Mouse (Mus musculus) forebrain, postnatal 0 days (tissue): ENCODE results near the gene Prss45. TPM values are rescaled to one million over a fixed set of nuclear protein-coding genes. Genes with fewer than 3 reads are reported as not detected.

ENCODE experiments used
- ATAC-seq: fragments of 200-750 bp; cut with Nextera tagmentation; 2 replicates; pipeline ENCODE4 v1.8.0; 2017; ENCODE audit warnings: mild to moderate bottlenecking, moderate library complexity
- DNase-seq: peaks from one replicate; pipeline ENCODE4 v3.0.0-alpha.2; 2015
- H3K27ac ChIP-seq: fragments of 300-500 bp; sonication (generic); 2 replicates; pipeline ENCODE4 v1.5.1; 2014; ENCODE audit warnings: low read depth, mild to moderate bottlenecking, antibody characterized with exemption, low read length, moderate library complexity, mixed read lengths
- H3K27me3 ChIP-seq: fragments of 300-500 bp; sonication (generic); 2 replicates; pipeline ENCODE4 v1.6.1; 2014; ENCODE audit warnings: mild to moderate bottlenecking, low read length, mixed read lengths; ENCODE audit not compliant: insufficient read depth
- H3K36me3 ChIP-seq: fragments of 300-500 bp; sonication (generic); 2 replicates; pipeline ENCODE4 v1.6.1; 2014; ENCODE audit warnings: mild to moderate bottlenecking, moderate library complexity; ENCODE audit not compliant: insufficient read depth
- H3K4me1 ChIP-seq: fragments of 300-500 bp; sonication (generic); 2 replicates; pipeline ENCODE4 v1.6.1; 2014; ENCODE audit warnings: antibody characterized with exemption; ENCODE audit not compliant: insufficient read depth
- H3K4me2 ChIP-seq: fragments of 300-500 bp; sonication (generic); 2 replicates; pipeline ENCODE4 v1.6.1; 2014; ENCODE audit warnings: low read depth, mild to moderate bottlenecking, moderate library complexity
- H3K4me3 ChIP-seq: fragments of 300-500 bp; sonication (generic); 2 replicates; pipeline ENCODE4 v1.5.1; 2014; ENCODE audit warnings: low read depth, low read length, mixed read lengths
- H3K9ac ChIP-seq: fragments of 300-500 bp; sonication (generic); 2 replicates; pipeline ENCODE4 v1.6.1; 2014; ENCODE audit warnings: mild to moderate bottlenecking
- H3K9me3 ChIP-seq: fragments of 300-500 bp; sonication (generic); 2 replicates; pipeline ENCODE4 v1.6.1; 2016; ENCODE audit warnings: low read length
- CTCF ChIP-seq: sonication (generic); IDR thresholded peaks from 2 replicates; pipeline ENCODE4 v1.5.1; 2016; ENCODE audit warnings: antibody characterized with exemption, control low read depth, low read depth
- WGBS: fragments of 180-500 bp; shearing (Covaris S2); extraction: QIAGEN DNeasy Blood & Tissue Kit; methylation state at CpG from one replicate; pipeline ENCODE4 v1.1.7; 2014; 5-methylcytosine and 5-hydroxymethylcytosine counted together
- polyA plus RNA-seq: library from polyadenylated mRNA; unstranded; fragments of >200 nt; fragmentation: Nextera tagmentation; extraction: Ambion mirVana; gene quantifications from 2 replicates; pipeline ENCODE4 v1.2.1, GENCODE M21; 2015
- total RNA-seq: library from RNA; depleted of rRNA; stranded (reverse); fragments of >200 nt; gene quantifications from 2 replicates; pipeline ENCODE4 v1.2.3, GENCODE M21; 2014

The Prss45 gene
- total and polyA plus RNA-seq, 2 experiments from 2014 or later = 0.71 TPM; not detected in 1

DNA sequence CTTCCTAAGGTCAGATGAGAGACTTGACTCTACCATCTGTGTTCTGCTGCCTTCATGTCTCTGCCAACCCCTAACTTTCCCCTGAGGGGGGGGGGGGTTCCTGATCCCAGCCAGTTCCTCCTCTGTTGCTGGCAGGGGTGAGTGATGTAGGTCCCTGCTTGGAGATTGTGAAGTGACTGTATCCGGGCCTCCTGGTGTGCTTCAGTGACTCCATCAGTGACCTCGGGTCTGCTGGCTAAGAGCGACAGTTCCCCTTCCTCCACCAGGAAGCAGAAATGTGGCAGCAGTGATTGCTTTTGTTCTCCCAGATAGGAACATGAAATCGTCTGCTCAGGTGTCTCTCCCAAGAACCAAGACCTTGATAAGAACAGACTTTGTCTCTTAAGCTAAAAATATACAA lies 22.5 kb downstream of the Prss45 start:
- no peaks in the 10 kb centered on the region for H3K36me3 ChIP-seq
- no peak overlapping the region for H3K4me2 ChIP-seq
- ATAC-seq = no peak
- no peak for TF ChIP-seq CTCF
- no peak overlapping the region for H3K27ac ChIP-seq
- no peaks in the 10 kb centered on the region for H3K4me1 ChIP-seq
- H3K9me3 ChIP-seq = no peaks in the 10 kb centered on the region
- DNase-seq = no peak
- H3K27me3 ChIP-seq = peaks cover 13% of the 10 kb centered on the region; the same call in 1 of the 2 replicates
- no peak overlapping the region for H3K4me3 ChIP-seq
- 81% methylated on average over 4 of the region's 4 CpGs for WGBS
- no peak overlapping the region for H3K9ac ChIP-seq

DNA sequence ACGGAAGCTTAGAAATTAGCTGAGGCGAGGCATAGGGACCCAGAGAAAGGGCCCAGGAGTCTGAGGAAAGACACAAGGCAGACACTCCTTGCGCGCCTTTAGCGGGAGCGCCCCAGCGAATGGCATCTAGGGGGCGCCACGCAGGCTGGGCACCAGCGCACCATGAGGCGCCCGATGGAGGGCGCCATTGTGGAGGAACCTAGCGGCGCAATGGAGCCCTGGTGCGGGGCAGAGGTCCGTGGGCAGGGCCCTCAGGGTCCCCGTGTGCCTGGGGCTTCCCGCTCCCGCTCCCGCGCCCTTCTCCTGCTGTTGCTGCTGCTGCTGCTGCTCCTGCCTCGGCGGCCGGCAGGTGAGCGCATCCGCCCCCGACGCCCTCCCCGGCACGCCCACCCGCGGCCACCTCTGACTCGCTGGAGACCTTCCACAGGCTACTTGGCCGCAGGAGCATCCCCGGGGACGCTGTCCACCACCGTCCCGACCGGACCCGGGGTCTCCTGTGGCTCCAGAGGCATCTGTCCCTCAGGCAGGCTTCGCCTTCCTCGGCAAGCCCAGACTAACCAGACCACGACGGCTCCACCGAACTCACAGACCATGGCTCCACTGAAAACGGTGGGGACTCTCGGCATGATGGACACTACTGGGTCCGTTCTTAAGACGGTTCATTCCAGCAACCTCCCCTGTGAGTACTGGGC lies 23.5 kb downstream of the Prss45 start, which contains the start of gene Prss50:
Gene Prss50, plus strand, starts transcription at position 187 of the 692 bp plus-strand sequence.
- TF ChIP-seq CTCF = peak; percentile 62
- no peak for DNase-seq
- Histone ChIP-seq H3K4me3 (peak within 1 kb of the TSS; percentile 17; the same call in 1 of the 2 replicates), H3K36me3 (no peaks in the 10 kb centered on the region), H3K4me2 (peak within 1 kb of the TSS; percentile 37), H3K4me1 (no peaks in the 10 kb centered on the region), H3K9ac (no peak within 1 kb of the TSS), H3K27ac (no peak within 1 kb of the TSS), H3K27me3 (peaks cover 13% of the 10 kb centered on the region; the same call in 1 of the 2 replicates), H3K9me3 (no peaks in the 10 kb centered on the region)
- ATAC-seq = no peak
- WGBS = 9% methylated on average over 49 of the region's 50 CpGs

DNA sequence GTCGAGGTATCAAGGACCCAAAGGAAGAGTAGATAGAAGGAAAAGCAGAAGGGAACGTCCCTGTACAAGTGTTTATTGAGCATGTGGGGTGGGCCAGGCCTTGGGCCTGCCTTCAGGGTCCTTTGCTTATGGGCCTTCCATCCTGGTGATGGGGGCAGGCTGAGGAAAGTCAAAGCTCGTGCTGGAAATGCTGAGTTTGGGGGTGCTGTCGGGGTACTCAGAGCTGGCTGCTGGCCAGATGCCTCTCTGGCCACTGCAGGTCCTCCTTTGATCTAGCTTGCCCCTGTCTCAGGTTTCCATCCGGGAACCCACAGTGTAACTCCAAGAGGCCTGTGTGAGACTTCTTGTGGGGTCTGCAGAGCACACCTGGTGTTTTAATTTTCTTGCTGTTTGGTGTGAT lies 24.1 kb downstream of the Prss45 start:
- no peak for ATAC-seq
- H3K27me3 ChIP-seq = peaks cover 13% of the 10 kb centered on the region; the same call in 1 of the 2 replicates
- H3K27ac ChIP-seq = no peak overlapping the region
- no peak for TF ChIP-seq CTCF
- H3K36me3 ChIP-seq = no peaks in the 10 kb centered on the region
- no peak overlapping the region for H3K9ac ChIP-seq
- H3K4me1 ChIP-seq = no peaks in the 10 kb centered on the region
- no peak overlapping the region for H3K4me3 ChIP-seq
- H3K9me3 ChIP-seq = no peaks in the 10 kb centered on the region
- WGBS = 69% methylated on average over 5 of the region's 5 CpGs
- no peak for DNase-seq
- H3K4me2 ChIP-seq = no peak overlapping the region

DNA sequence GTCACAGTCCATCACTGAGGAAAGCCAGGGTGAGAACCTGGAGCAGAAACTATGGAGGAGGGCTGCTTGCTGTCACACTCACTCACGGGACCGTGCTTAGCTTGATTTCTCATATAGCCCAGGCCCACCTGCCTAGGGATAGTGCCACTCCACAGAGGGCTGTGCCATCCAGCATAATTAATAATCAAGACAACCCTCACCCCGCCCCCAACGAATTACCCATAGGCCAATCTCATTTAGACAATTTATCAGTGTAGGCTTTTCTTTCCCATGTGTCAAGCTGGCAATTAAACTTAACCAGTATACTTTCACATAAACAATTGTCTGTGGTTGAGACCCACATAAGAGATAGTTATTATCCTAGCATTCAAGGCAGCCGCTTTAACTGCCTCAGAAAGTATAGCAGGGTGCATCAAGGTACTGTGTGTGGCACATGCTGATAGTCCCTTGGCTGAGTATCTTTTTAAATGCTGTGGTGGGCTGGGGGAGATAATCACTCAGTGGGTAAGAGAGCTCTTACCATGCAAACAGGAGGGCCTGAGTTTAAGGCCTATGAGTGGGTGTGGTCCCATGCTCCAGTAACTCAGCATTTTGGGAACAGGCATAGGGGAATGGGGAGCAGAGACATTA lies 24.7 kb downstream of the Prss45 start:
- no peak overlapping the region for H3K9ac ChIP-seq
- no peak overlapping the region for H3K4me2 ChIP-seq
- H3K4me3 ChIP-seq = no peak overlapping the region
- peaks cover 13% of the 10 kb centered on the region; the same call in 1 of the 2 replicates for H3K27me3 ChIP-seq
- WGBS = 90% methylated on average over 5 of the region's 5 CpGs
- DNase-seq = no peak
- H3K36me3 ChIP-seq = no peaks in the 10 kb centered on the region
- no peaks in the 10 kb centered on the region for H3K9me3 ChIP-seq
- ATAC-seq = no peak
- H3K27ac ChIP-seq = no peak overlapping the region
- no peak for TF ChIP-seq CTCF
- H3K4me1 ChIP-seq = no peaks in the 10 kb centered on the region

DNA sequence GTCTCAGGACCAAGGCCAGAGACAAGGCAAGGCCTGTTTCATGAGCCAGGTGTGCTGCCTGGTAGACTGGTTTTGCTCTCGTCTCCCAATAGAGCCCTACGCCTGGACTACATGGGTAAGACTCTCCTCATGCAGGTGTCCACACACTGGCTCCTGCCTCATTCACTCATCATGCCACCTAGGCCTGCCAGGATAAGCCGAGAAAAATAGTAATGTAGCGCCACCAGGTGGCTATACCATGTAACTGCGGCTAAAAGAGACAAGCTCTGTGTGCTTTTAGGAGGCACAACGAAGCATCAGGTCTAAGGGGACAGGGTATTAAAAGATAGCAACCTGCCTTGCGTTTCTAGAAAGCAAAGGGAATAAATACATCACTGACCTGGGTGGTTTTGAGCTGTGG lies 36.6 kb downstream of the Prss45 start:
- Histone ChIP-seq H3K4me1 (peaks cover 10% of the 10 kb centered on the region; the same call in 1 of the 2 replicates), H3K36me3 (no peaks in the 10 kb centered on the region), H3K27me3 (no peaks in the 10 kb centered on the region), H3K4me3 (no peak overlapping the region), H3K27ac (no peak overlapping the region), H3K9me3 (no peaks in the 10 kb centered on the region), H3K9ac (no peak overlapping the region), H3K4me2 (no peak overlapping the region)
- no peak; the same call in 1 of the 2 replicates for ATAC-seq
- DNase-seq = peak; percentile 65
- peak; percentile 80 for TF ChIP-seq CTCF
- 27% methylated on average over 7 of the region's 7 CpGs for WGBS

DNA sequence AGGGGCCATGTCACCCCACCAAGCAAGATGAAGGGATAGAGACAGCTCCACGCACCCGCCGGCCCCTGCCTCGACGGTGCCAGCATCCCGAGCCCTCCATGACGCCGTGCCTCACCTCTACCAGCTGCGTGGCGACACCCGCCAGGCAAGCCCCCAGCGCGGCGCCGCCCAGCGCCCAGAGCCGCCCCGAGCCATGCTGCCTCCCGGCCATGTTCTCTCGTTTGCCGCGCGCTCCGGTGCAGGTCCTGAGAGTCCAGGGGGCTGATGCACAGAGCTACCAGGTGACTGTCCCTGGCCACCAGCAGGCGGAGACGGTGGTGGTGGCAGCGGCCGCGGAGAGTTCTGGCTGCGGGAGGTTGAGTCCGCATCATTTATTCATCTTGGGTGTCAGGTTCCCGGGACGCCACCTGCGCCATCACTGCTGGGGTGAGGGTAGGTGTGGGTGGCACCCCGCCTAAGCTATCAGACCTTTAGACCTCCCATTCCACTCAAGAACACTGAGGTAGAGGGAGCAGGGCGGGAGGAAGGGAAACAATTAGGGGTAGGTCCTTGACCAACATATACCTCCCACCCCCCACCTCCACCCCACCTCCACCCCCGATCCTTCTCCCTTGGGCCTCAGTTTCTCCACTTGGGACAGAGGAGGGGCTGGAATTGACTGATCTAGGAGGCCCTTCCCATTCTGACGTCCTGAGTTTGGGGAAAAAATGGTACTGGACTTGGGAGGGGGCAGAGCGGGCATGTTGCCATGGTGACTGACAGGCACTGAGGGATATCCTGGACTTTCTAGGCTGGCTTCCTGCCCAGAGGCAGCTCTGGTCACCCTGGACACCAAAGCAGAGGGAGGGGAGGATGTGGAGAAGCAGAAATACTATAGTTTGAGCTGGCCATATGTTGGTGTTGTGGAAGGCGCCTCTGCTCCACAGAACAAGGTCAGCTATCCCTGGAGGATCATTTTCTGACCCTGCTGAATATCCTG lies 39.6 kb downstream of the Prss45 start:
- ATAC-seq = peak; percentile 80
- Histone ChIP-seq H3K9me3 (no peaks in the 10 kb centered on the region), H3K4me1 (peaks cover 10% of the 10 kb centered on the region; the same call in 1 of the 2 replicates), H3K4me3 (peak overlapping the region; percentile 26), H3K27me3 (no peaks in the 10 kb centered on the region), H3K4me2 (peak overlapping the region; percentile 55), H3K9ac (peak overlapping the region; percentile 39; the same call in 1 of the 2 replicates), H3K36me3 (no peaks in the 10 kb centered on the region), H3K27ac (no peak overlapping the region)
- 6% methylated on average over 40 of the region's 40 CpGs for WGBS
- DNase-seq = peak; percentile 77
- peak; percentile 42 for TF ChIP-seq CTCF
